Mouse (Mus musculus): ENCODE measurements around the gene Plcb2.

The Plcb2 gene

GRCm38 (mm10) chr2:118679577-118679976 is 48.7 kb downstream of the Plcb2 start:
- DNase-seq, result no peak

- DNase-seq, result peak; percentile 59
These were observed 50.4 kb downstream of the Plcb2 start for GRCm38 (mm10) chr2:118677817-118678216.

- DNase-seq, result peak; percentile 19
These were observed 51.1 kb downstream of the Plcb2 start for GRCm38 (mm10) chr2:118676839-118677741.

- DNase-seq, result no peak
These were observed 53.7 kb downstream of the Plcb2 start for GRCm38 (mm10) chr2:118674500-118674899.

- DNase-seq, result no peak
These were observed 54.4 kb downstream of the Plcb2 start for GRCm38 (mm10) chr2:118673686-118674465.

- no peak for DNase-seq
These were observed 56.5 kb downstream of the Plcb2 start for GRCm38 (mm10) chr2:118671728-118672127.

GRCm38 (mm10) chr2:118669785-118670184 is 58.5 kb downstream of the Plcb2 start:
- no peak for DNase-seq

- DNase-seq, result no peak
These were observed 59.0 kb downstream of the Plcb2 start for GRCm38 (mm10) chr2:118669245-118669644.

GRCm38 (mm10) chr2:118667181-118667580 is 61.1 kb downstream of the Plcb2 start:
- DNase-seq, result no peak

GRCm38 (mm10) chr2:118665616-118666015 is 62.6 kb downstream of the Plcb2 start:
- DNase-seq, result no peak

- DNase-seq, result no peak
These were observed 63.2 kb downstream of the Plcb2 start for GRCm38 (mm10) chr2:118664975-118665516.

- peak; percentile 14 for DNase-seq
These were observed 64.2 kb downstream of the Plcb2 start for GRCm38 (mm10) chr2:118663804-118664766.

- DNase-seq, result peak; percentile 19
These were observed 65.1 kb downstream of the Plcb2 start, which contains the start of gene Pak6 for GRCm38 (mm10) chr2:118662902-118663803. Gene Pak6, plus strand, starts transcription at chr2:118663303.

GRCm38 (mm10) chr2:118661891-118662290 is 66.3 kb downstream of the Plcb2 start:
- no peak for DNase-seq

GRCm38 (mm10) chr2:118659998-118660452 is 68.2 kb downstream of the Plcb2 start:
- peak; percentile 21 for DNase-seq

GRCm38 (mm10) chr2:118659493-118659892 is 68.7 kb downstream of the Plcb2 start:
- no peak for DNase-seq

- DNase-seq, result no peak
These were observed 69.2 kb downstream of the Plcb2 start for GRCm38 (mm10) chr2:118659077-118659476.

- DNase-seq, result no peak
These were observed 69.8 kb downstream of the Plcb2 start for GRCm38 (mm10) chr2:118658457-118658856.
